In the genomic region with DNA sequence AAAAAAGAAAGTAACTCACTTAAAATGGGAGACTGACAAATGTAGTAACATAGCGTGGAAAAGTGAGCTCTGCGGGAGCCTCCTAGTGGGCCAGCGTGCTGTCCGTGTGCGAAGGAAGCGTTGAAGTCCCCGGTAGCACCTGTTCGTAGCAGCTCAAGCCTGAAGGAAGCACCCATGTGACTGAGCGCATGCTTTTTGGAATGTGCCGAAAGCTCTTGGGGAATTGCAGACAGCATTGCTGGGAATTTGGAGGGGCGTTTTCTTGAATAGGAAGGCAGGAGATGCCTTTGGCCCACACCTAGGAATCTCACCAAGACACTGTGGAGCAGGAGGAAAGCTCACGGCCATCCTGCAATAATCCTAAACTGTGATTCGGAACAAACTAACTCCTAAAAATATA, we compare ENCODE assay signal across 31 mouse cellular contexts. TPM values are rescaled to one million over a fixed set of nuclear protein-coding genes. Genes with fewer than 3 reads are reported as not detected.
DNase-seq lines count a peak whose midpoint lies in the region; ATAC-seq and TF ChIP-seq lines count a peak whose summit lies in the region.
"Had no signal": no experiment of that assay in that cellular context is flagged by ENCODE, and none has a peak within 500 bp of the region (broad histone marks: within the 10 kb centered on the region; RNA-seq: fewer than 3 reads in every experiment).

No protein-coding gene starts in this region.

- H3K27ac ChIP-seq in kidney, adult 2 months (ENCODE audit: insufficient read depth, low read depth, low read length): no peak overlapping the region
- H3K27ac ChIP-seq in kidney, embryonic 15.5 days: no peak overlapping the region
- no peak overlapping the region for H3K27ac ChIP-seq in kidney, embryonic 16.5 days (ENCODE audit: low read length)
- H3K27ac ChIP-seq: embryonic facial prominence, embryonic 10.5 days; embryonic facial prominence, embryonic 13.5 days; forebrain, embryonic 12.5 days; forebrain, embryonic 15.5 days; heart, adult 2 months; heart, embryonic 10.5 days; hindbrain, embryonic 10.5 days; hindbrain, embryonic 13.5 days had no signal

- H3K27me3 ChIP-seq in kidney, adult 2 months (replicated peaks; ENCODE audit: control insufficient read depth, insufficient read depth, low read length): no peaks in the 10 kb centered on the region
- no peaks in the 10 kb centered on the region for H3K27me3 ChIP-seq in kidney, embryonic 15.5 days
- no peaks in the 10 kb centered on the region for H3K27me3 ChIP-seq in kidney, embryonic 16.5 days (ENCODE audit: insufficient read depth, low read length)
- H3K27me3 ChIP-seq: CH12.LX; embryonic facial prominence, embryonic 13.5 days; forebrain, embryonic 12.5 days; forebrain, embryonic 15.5 days; hindbrain, embryonic 13.5 days; Patski had no signal

- WGBS in kidney, adult 2 months: 62% methylated on average over 13 of the region's 13 CpGs
- 90% methylated on average over 13 of the region's 13 CpGs for WGBS in kidney, embryonic 15.5 days
- WGBS in kidney, embryonic 16.5 days: 90% methylated on average over 13 of the region's 13 CpGs

- peak; percentile 48 for DNase-seq in kidney, adult 2 months
- peak; percentile 42 to 59 for DNase-seq in kidney, postnatal 25 days
- peak; percentile 81 for DNase-seq in R1 (ENCODE audit: low read depth, low spot score)
- no peak for DNase-seq in gastrocnemius, postnatal 36 days
- DNase-seq: adrenal gland, adult 8-10 months; adrenal gland, postnatal 25 days; B cell, adult 2 months; cerebellum, adult 11-12 months; cerebellum, adult 8-10 months; cerebellum, postnatal 10 days; cerebellum, postnatal 36 days; embryo, embryonic 11 days; gastrocnemius, postnatal 25 days; heart, adult 2 months; heart, postnatal 10 days; heart, postnatal 36 days had no signal

- TF ChIP-seq POLR2A in kidney, adult 2 months (IDR thresholded peaks at IDR 0.05; ENCODE audit: low read depth, low read length): no peak

- no peaks in the 10 kb centered on the region for H3K36me3 ChIP-seq in kidney, adult 2 months (ENCODE audit: control insufficient read depth, insufficient read depth, low read length)
- peaks cover 9% of the 10 kb centered on the region for H3K36me3 ChIP-seq in kidney, embryonic 15.5 days
- H3K36me3 ChIP-seq in kidney, embryonic 16.5 days (ENCODE audit: insufficient read depth, low read length): no peaks in the 10 kb centered on the region; the same call in 1 of the 2 replicates
- H3K36me3 ChIP-seq: forebrain, embryonic 12.5 days; forebrain, embryonic 15.5 days; hindbrain, embryonic 13.5 days had no signal

- intact Hi-C loops in gastrocnemius, postnatal 36 days (cut with DNase I): no loop called here

- no peak overlapping the region for H3K4me2 ChIP-seq in kidney, embryonic 15.5 days
- H3K4me2 ChIP-seq in kidney, embryonic 16.5 days (replicated peaks; ENCODE audit: low read depth, low read length): no peak overlapping the region
- H3K4me2 ChIP-seq: embryonic facial prominence, embryonic 13.5 days; forebrain, embryonic 12.5 days; forebrain, embryonic 15.5 days; hindbrain, embryonic 13.5 days had no signal

- H3K4me3 ChIP-seq in kidney, adult 2 months (ENCODE audit: insufficient read depth, low read depth, low read length): no peak overlapping the region
- H3K4me3 ChIP-seq in kidney, embryonic 15.5 days (replicated peaks): no peak overlapping the region
- no peak overlapping the region for H3K4me3 ChIP-seq in kidney, embryonic 16.5 days (ENCODE audit: low read length)
- H3K4me3 ChIP-seq: embryonic facial prominence, embryonic 10.5 days; embryonic facial prominence, embryonic 13.5 days; erythroblast, embryonic 14.5 days; forebrain, embryonic 12.5 days; forebrain, embryonic 15.5 days; heart, adult 2 months; heart, embryonic 10.5 days; hindbrain, embryonic 10.5 days; hindbrain, embryonic 13.5 days had no signal

- peaks cover 24% of the 10 kb centered on the region for H3K4me1 ChIP-seq in kidney, adult 2 months (ENCODE audit: control insufficient read depth, insufficient read depth, low read length)
- peaks cover 15% of the 10 kb centered on the region for H3K4me1 ChIP-seq in kidney, embryonic 15.5 days
- H3K4me1 ChIP-seq in kidney, embryonic 16.5 days (ENCODE audit: insufficient read depth, low read length): peaks cover 6% of the 10 kb centered on the region
- H3K4me1 ChIP-seq: forebrain, embryonic 15.5 days; hindbrain, embryonic 10.5 days had no signal

- no peak overlapping the region for H3K9ac ChIP-seq in kidney, embryonic 15.5 days
- H3K9ac ChIP-seq in kidney, embryonic 16.5 days (replicated peaks; ENCODE audit: low read length): no peak overlapping the region
- H3K9ac ChIP-seq: embryonic facial prominence, embryonic 13.5 days; forebrain, embryonic 12.5 days; forebrain, embryonic 15.5 days; hindbrain, embryonic 13.5 days had no signal

- no peak for ATAC-seq in kidney, embryonic 15.5 days (replicated peaks; ENCODE audit: low FRiP score)
- no peak for ATAC-seq in kidney, embryonic 16.5 days (ENCODE audit: low FRiP score, low TSS enrichment)
- ATAC-seq: activated CD4-positive, CD25-positive, alpha-beta regulatory T cell, adult 4 months; forebrain, embryonic 15.5 days; hindbrain, embryonic 16.5 days; Patski had no signal

- no peak for TF ChIP-seq CTCF in kidney, adult 2 months (conservative IDR thresholded peaks at IDR 0.05; ENCODE audit: insufficient read depth, insufficient read length, low read depth, low read length)

- no peaks in the 10 kb centered on the region for H3K9me3 ChIP-seq in kidney, embryonic 15.5 days (replicated peaks)
- no peaks in the 10 kb centered on the region for H3K9me3 ChIP-seq in kidney, embryonic 16.5 days (ENCODE audit: low read length)
- H3K9me3 ChIP-seq: embryonic facial prominence, embryonic 10.5 days; embryonic facial prominence, embryonic 13.5 days; forebrain, embryonic 12.5 days; forebrain, embryonic 15.5 days; G1E; heart, embryonic 10.5 days; hindbrain, embryonic 10.5 days; hindbrain, embryonic 13.5 days had no signal

RNA-seq across cellular contexts. Expression of a gene that starts 26.2 kb away (rescaled TPM):
- polyA plus RNA-seq in kidney, adult 2 months (2012; rRNA removed): 29.2 and 32.2 TPM in 2 replicates
- 9.9 and 10.2 TPM in 2 replicates for polyA plus RNA-seq in kidney, embryonic 15.5 days (2015; fragmentation: Nextera tagmentation; extraction: Ambion mirVana)
- polyA plus RNA-seq in kidney, embryonic 16.5 days (2015; fragmentation: Nextera tagmentation; extraction: Ambion mirVana): 5.2 and 5.6 TPM in 2 replicates
- total RNA-seq in gastrocnemius, postnatal 36 days (2021): 10 to 100 TPM; 28.6 to 43.1 TPM

RNA-seq across cellular contexts. Expression of a gene that starts 26.3 kb away (rescaled TPM):
- polyA plus RNA-seq in kidney, adult 2 months (2012; rRNA removed): 17.6 and 21.1 TPM in 2 replicates
- polyA plus RNA-seq in kidney, embryonic 15.5 days (2015; fragmentation: Nextera tagmentation; extraction: Ambion mirVana): 162 and 170 TPM in 2 replicates
- polyA plus RNA-seq in kidney, embryonic 16.5 days (2015; fragmentation: Nextera tagmentation; extraction: Ambion mirVana): 166 and 173 TPM in 2 replicates
- 10 to 100 TPM; 24.7 to 26.8 TPM for total RNA-seq in gastrocnemius, postnatal 36 days (2021)

Comparison
In these comparisons a context has a peak if more than half of its experiments do, and no peak if none do; other contexts are left out.
1. DNase-seq: peak in kidney, adult 2 months (single experiment), kidney, postnatal 25 days (2 of 2) and R1 (single experiment); none in gastrocnemius, postnatal 36 days (0 of 2).